8 mouse cellular contexts compared by ENCODE assay signal in the genomic region with DNA sequence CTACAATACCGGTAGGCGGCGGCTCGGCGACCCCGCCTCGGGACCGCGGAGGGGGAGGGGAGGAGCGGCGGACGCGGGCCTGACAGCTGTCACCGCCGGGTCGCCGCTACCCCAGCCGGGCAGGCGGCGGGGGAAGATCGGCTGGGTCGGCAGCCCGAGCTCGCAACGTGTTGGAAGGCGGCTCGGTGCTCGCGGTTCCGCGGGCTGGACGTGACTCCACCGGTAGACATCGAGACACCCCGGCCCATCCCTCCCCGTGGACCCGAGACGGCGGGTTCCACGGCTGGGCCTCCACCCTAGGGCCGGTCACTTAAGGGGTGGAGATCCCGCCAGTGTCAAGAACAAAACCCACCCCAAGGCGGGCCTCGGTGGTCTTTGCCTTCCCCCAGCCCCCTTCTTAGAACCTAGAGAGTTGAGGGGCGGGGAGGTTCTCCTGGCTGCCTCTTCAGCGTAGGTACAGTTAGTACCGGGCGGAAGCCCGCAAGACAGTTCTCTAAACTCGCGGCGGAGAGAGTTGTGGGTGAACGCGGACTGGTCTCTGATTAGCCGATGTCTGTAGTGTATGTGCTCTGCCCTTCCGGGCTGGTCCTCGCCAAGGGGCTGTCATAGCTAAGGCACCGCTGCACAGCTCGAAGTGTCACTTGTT. TPM values are rescaled to one million over a fixed set of nuclear protein-coding genes. Genes with fewer than 3 reads are reported as not detected.
DNase-seq lines count a peak whose midpoint lies in the region; ATAC-seq and TF ChIP-seq lines count a peak whose summit lies in the region.

No protein-coding gene starts in this region.

- ATAC-seq in embryonic facial prominence, embryonic 11.5 days (replicated peaks; ENCODE audit: insufficient number of reproducible peaks, low FRiP score, low TSS enrichment, low read depth), result peak; percentile 73
- ATAC-seq in hindbrain, embryonic 13.5 days (ENCODE audit: low FRiP score), result peak; percentile 83
- ATAC-seq in liver, embryonic 11.5 days (replicated peaks; ENCODE audit: low FRiP score), result peak; percentile 71
- peak; percentile 82 for ATAC-seq in midbrain, embryonic 16.5 days

- no peaks in the 10 kb centered on the region; the same call in 1 of the 2 replicates for H3K79me2 ChIP-seq in CH12.LX (replicated peaks; ENCODE audit: control insufficient read depth, extremely low read depth, insufficient read depth, poor library complexity, severe bottlenecking)

- peak overlapping the region; percentile 50 for H3K27ac ChIP-seq in CH12.LX (ENCODE audit: insufficient read depth, low read depth)
- H3K27ac ChIP-seq in embryonic facial prominence, embryonic 11.5 days (replicated peaks; ENCODE audit: low read depth, low read length), result no peak overlapping the region
- peak overlapping the region; percentile 91 for H3K27ac ChIP-seq in hindbrain, embryonic 13.5 days
- H3K27ac ChIP-seq in liver, embryonic 11.5 days (ENCODE audit: low read depth, low read length), result peak overlapping the region; percentile 70
- H3K27ac ChIP-seq in midbrain, embryonic 16.5 days (ENCODE audit: low read length), result peak overlapping the region; percentile 86

- TF ChIP-seq POLR2A in CH12.LX (IDR thresholded peaks at IDR 0.05; ENCODE audit: low read depth, low read length), result no peak

- no peaks in the 10 kb centered on the region for H3K27me3 ChIP-seq in CH12.LX (replicated peaks)
- H3K27me3 ChIP-seq in embryonic facial prominence, embryonic 11.5 days (ENCODE audit: control insufficient read depth, insufficient read depth, low read length), result no peaks in the 10 kb centered on the region
- 0 out of 2 replicates have a peak, but pooled peaks cover 3% of the 10 kb centered on the region for H3K27me3 ChIP-seq in hindbrain, embryonic 13.5 days
- no peaks in the 10 kb centered on the region for H3K27me3 ChIP-seq in liver, embryonic 11.5 days (replicated peaks; ENCODE audit: control insufficient read depth, insufficient read depth, low read length)
- H3K27me3 ChIP-seq in midbrain, embryonic 16.5 days (ENCODE audit: control insufficient read depth, insufficient read depth, low read depth, low read length), result no peaks in the 10 kb centered on the region

- dilution Hi-C loops in CH12.LX (cut with MboI; ENCODE audit: extremely low pct_ligation_motif_present, extremely low pct_unique_long_range_greater_than_20kb, low sequenced_read_pairs), result no loop called here

- H3K9ac ChIP-seq in CH12.LX (ENCODE audit: insufficient read depth, low read depth), result peak overlapping the region; percentile 78
- H3K9ac ChIP-seq in embryonic facial prominence, embryonic 11.5 days (replicated peaks; ENCODE audit: low read length), result peak overlapping the region; percentile 79
- peak overlapping the region; percentile 89 for H3K9ac ChIP-seq in hindbrain, embryonic 13.5 days
- peak overlapping the region; percentile 87 for H3K9ac ChIP-seq in liver, embryonic 11.5 days (ENCODE audit: low read depth, low read length)
- H3K9ac ChIP-seq in midbrain, embryonic 16.5 days (ENCODE audit: low read depth, low read length), result peak overlapping the region; percentile 90

- peak; percentile 29 for DNase-seq in adrenal gland, postnatal 10 days
- no peak for DNase-seq in adrenal gland, adult 18-20 months (ENCODE audit: low spot score in 2 of 2)
- DNase-seq in CH12.LX (ENCODE audit: extremely low read depth), result peak; percentile 51
- peak; percentile 34 for DNase-seq in embryonic facial prominence, embryonic 11.5 days (ENCODE audit: low spot score)
- peak; percentile 63 for DNase-seq in liver, embryonic 11.5 days (ENCODE audit: low spot score)
- no peak for DNase-seq in layer of hippocampus, postnatal 36 days

- no peak for TF ChIP-seq RAD21 in CH12.LX (IDR thresholded peaks at IDR 0.05; ENCODE audit: low read depth, low read length)

- no peaks in the 10 kb centered on the region for H3K9me3 ChIP-seq in CH12.LX (replicated peaks; ENCODE audit: low read length)
- no peaks in the 10 kb centered on the region for H3K9me3 ChIP-seq in embryonic facial prominence, embryonic 11.5 days (replicated peaks; ENCODE audit: control insufficient read depth, low read length)
- no peaks in the 10 kb centered on the region for H3K9me3 ChIP-seq in hindbrain, embryonic 13.5 days
- H3K9me3 ChIP-seq in liver, embryonic 11.5 days (ENCODE audit: control insufficient read depth, low read length), result no peaks in the 10 kb centered on the region
- H3K9me3 ChIP-seq in midbrain, embryonic 16.5 days (replicated peaks; ENCODE audit: control insufficient read depth, low read length, poor library complexity, severe bottlenecking), result no peaks in the 10 kb centered on the region

- WGBS in embryonic facial prominence, embryonic 11.5 days, result under 1% methylated on average over 59 of the region's 59 CpGs
- under 1% methylated on average over 50 of the region's 59 CpGs for WGBS in hindbrain, embryonic 13.5 days
- WGBS in liver, embryonic 11.5 days, result under 1% methylated on average over 59 of the region's 59 CpGs
- under 1% methylated on average over 54 of the region's 59 CpGs for WGBS in midbrain, embryonic 16.5 days

- H3K4me3 ChIP-seq in CH12.LX (replicated peaks in 1 of 3; ENCODE audit: low read depth in 2 of 3, low read length in 2 of 3, poor library complexity in 1 of 3), result peak overlapping the region; percentile 74 to 89 (median 87)
- peak overlapping the region; percentile 92 for H3K4me3 ChIP-seq in embryonic facial prominence, embryonic 11.5 days (ENCODE audit: low read depth, low read length)
- peak overlapping the region; percentile 92 for H3K4me3 ChIP-seq in hindbrain, embryonic 13.5 days
- H3K4me3 ChIP-seq in liver, embryonic 11.5 days (ENCODE audit: low read depth, low read length), result peak overlapping the region; percentile 94
- H3K4me3 ChIP-seq in midbrain, embryonic 16.5 days (ENCODE audit: low read depth, low read length), result peak overlapping the region; percentile 90

- H3K4me2 ChIP-seq in CH12.LX (ENCODE audit: insufficient read depth, low read depth, poor library complexity, severe bottlenecking), result peak overlapping the region; percentile 52; the same call in 1 of the 2 replicates
- H3K4me2 ChIP-seq in embryonic facial prominence, embryonic 11.5 days (ENCODE audit: low read depth, low read length), result peak overlapping the region; percentile 87
- H3K4me2 ChIP-seq in hindbrain, embryonic 13.5 days, result peak overlapping the region; percentile 92
- H3K4me2 ChIP-seq in liver, embryonic 11.5 days, result peak overlapping the region; percentile 84
- H3K4me2 ChIP-seq in midbrain, embryonic 16.5 days (ENCODE audit: low read length), result peak overlapping the region; percentile 84

- TF ChIP-seq CTCF in CH12.LX (conservative IDR thresholded peaks at IDR 0.05 in 1 of 2, IDR thresholded peaks at IDR 0.05 in 1 of 2; ENCODE audit: low read depth in 2 of 2, low read length in 2 of 2), result no peak

- peaks cover 11 to 33% of the 10 kb centered on the region in 2 experiments for H3K4me1 ChIP-seq in CH12.LX (ENCODE audit: control insufficient read depth in 1 of 2, insufficient read depth in 2 of 2)
- no peaks in the 10 kb centered on the region for H3K4me1 ChIP-seq in embryonic facial prominence, embryonic 11.5 days (ENCODE audit: control insufficient read depth, insufficient read depth, low read length)
- peaks cover 20% of the 10 kb centered on the region for H3K4me1 ChIP-seq in hindbrain, embryonic 13.5 days (replicated peaks)
- H3K4me1 ChIP-seq in liver, embryonic 11.5 days (replicated peaks; ENCODE audit: control insufficient read depth, insufficient read depth, low read length), result peaks cover 25% of the 10 kb centered on the region
- peaks cover 14% of the 10 kb centered on the region for H3K4me1 ChIP-seq in midbrain, embryonic 16.5 days (ENCODE audit: control insufficient read depth, insufficient read depth, low read length)

- in situ Hi-C loops in CH12.LX (cut with MboI; ENCODE audit: low pct_ligation_motif_present, low pct_unique_long_range_greater_than_20kb, low sequenced_read_pairs), result no loop called here

- peaks cover 0 to 12% of the 10 kb centered on the region in 2 experiments for H3K36me3 ChIP-seq in CH12.LX (replicated peaks in 1 of 2; ENCODE audit: control insufficient read depth in 1 of 2, insufficient read depth in 1 of 2, low read length in 1 of 2)
- H3K36me3 ChIP-seq in embryonic facial prominence, embryonic 11.5 days (replicated peaks; ENCODE audit: control insufficient read depth, insufficient read depth, low read depth, low read length), result no peaks in the 10 kb centered on the region
- H3K36me3 ChIP-seq in hindbrain, embryonic 13.5 days, result peaks cover 18% of the 10 kb centered on the region
- H3K36me3 ChIP-seq in liver, embryonic 11.5 days (ENCODE audit: control insufficient read depth, insufficient read depth, low read length), result 0 out of 2 replicates have a peak, but pooled peaks cover 2% of the 10 kb centered on the region
- peaks cover 6% of the 10 kb centered on the region; the same call in 1 of the 2 replicates for H3K36me3 ChIP-seq in midbrain, embryonic 16.5 days (ENCODE audit: control insufficient read depth, insufficient read depth, low read length)

- TF ChIP-seq EP300 in CH12.LX (IDR thresholded peaks at IDR 0.05; ENCODE audit: low read length), result no peak

TF ChIP-seq in CH12.LX, 34 proteins besides CTCF, POLR2A, EP300 and RAD21 (continues in another document):
- TF ChIP-seq ELF1 (IDR thresholded peaks at IDR 0.05; ENCODE audit: low read depth, low read length), result peak; percentile 44; the same call in 1 of the 2 replicates

RNA-seq across cellular contexts. Expression of gene Hcfc2, which starts 3.5 kb away (rescaled TPM):
- 10 to 100 TPM; 26.7 to 31.3 TPM for total RNA-seq in adrenal gland, postnatal 10 days (2021)
- total RNA-seq in adrenal gland, adult 18-20 months (2021), result 10 to 100 TPM; 29.6 to 32.1 TPM
- total RNA-seq in CH12.LX (2012; rRNA removed) (12.1 and 13.0 TPM in 2 replicates), CH12.LX (2014; rRNA removed) (12.3 and 13.8 TPM in 2 replicates)
- 8.8 and 10.5 TPM in 2 replicates for polyA plus RNA-seq in CH12.LX (2012; ENCODE audit: insufficient read length, low read depth)
- polyA plus RNA-seq in embryonic facial prominence, embryonic 11.5 days (2014; fragmentation: Nextera tagmentation; extraction: Ambion mirVana), result 29.9 and 36.5 TPM in 2 replicates
- polyA plus RNA-seq in hindbrain, embryonic 13.5 days (2015; fragmentation: Nextera tagmentation; extraction: Ambion mirVana), result 41.2 and 46.1 TPM in 2 replicates
- 23.1 and 24.0 TPM in 2 replicates for polyA plus RNA-seq in liver, embryonic 11.5 days (2014; fragmentation: Nextera tagmentation; extraction: Ambion mirVana)
- polyA plus RNA-seq in midbrain, embryonic 16.5 days (2015; fragmentation: Nextera tagmentation; extraction: Ambion mirVana), result 39.2 and 47.9 TPM in 2 replicates
- 10 to 100 TPM; 53.6 to 58.1 TPM for total RNA-seq in layer of hippocampus, postnatal 36 days (2021)

RNA-seq across cellular contexts. Expression of gene Glt8d2, which starts 9.0 kb away (rescaled TPM):
- 1 to 10 TPM; 3.5 to 5.0 TPM for total RNA-seq in adrenal gland, postnatal 10 days (2021)
- 1 to 10 TPM; 2.0 to 2.6 TPM for total RNA-seq in adrenal gland, adult 18-20 months (2021)
- not detected in 2 replicates for total RNA-seq in CH12.LX (2012; rRNA removed)
- total RNA-seq in CH12.LX (2014; rRNA removed), result not detected in 2 replicates
- polyA plus RNA-seq in CH12.LX (2012; ENCODE audit: insufficient read length, low read depth), result not detected in 2 replicates
- polyA plus RNA-seq in embryonic facial prominence, embryonic 11.5 days (2014; fragmentation: Nextera tagmentation; extraction: Ambion mirVana), result 6.5 and 7.2 TPM in 2 replicates
- polyA plus RNA-seq in hindbrain, embryonic 13.5 days (2015; fragmentation: Nextera tagmentation; extraction: Ambion mirVana), result 1.5 and 1.7 TPM in 2 replicates
- 1.2 TPM in 2 replicates for polyA plus RNA-seq in liver, embryonic 11.5 days (2014; fragmentation: Nextera tagmentation; extraction: Ambion mirVana)
- 0.63 and 0.68 TPM in 2 replicates for polyA plus RNA-seq in midbrain, embryonic 16.5 days (2015; fragmentation: Nextera tagmentation; extraction: Ambion mirVana)
- total RNA-seq in layer of hippocampus, postnatal 36 days (2021), result 10 to 100 TPM; 17.1 to 19.9 TPM

Comparison
In these comparisons a context has a peak if more than half of its experiments do, and no peak if none do; other contexts are left out.
1. DNase-seq: peak in adrenal gland, postnatal 10 days (single experiment), CH12.LX (single experiment), embryonic facial prominence, embryonic 11.5 days (single experiment) and liver, embryonic 11.5 days (single experiment); none in adrenal gland, adult 18-20 months (0 of 2) and layer of hippocampus, postnatal 36 days (0 of 2).
2. Peak in every context shown above with its lines, with median percentiles within 50 percentile points of each other: H3K4me2 ChIP-seq, H3K4me3 ChIP-seq, H3K9ac ChIP-seq and ATAC-seq.